Mouse (Mus musculus) cerebellum, adult (tissue): ENCODE data around the gene Tbkbp1.

Source experiments
- ATAC-seq: cut with Nextera tagmentation; 2 replicates; pipeline ENCODE4 v1.9.2; 2017; ENCODE audit warnings: mild to moderate bottlenecking, moderate library complexity, mixed read lengths; ENCODE audit not compliant: insufficient number of reproducible peaks, low FRiP score, low TSS enrichment

Gene Tbkbp1

GRCm38 (mm10) chr11:97160341-97160740 is 9.0 kb upstream of the Tbkbp1 start:
- no peak for ATAC-seq

- ATAC-seq: no peak
These were observed 5.7 kb upstream of the Tbkbp1 start for GRCm38 (mm10) chr11:97156999-97157398.

GRCm38 (mm10) chr11:97152662-97153287 is 1.5 kb upstream of the Tbkbp1 start:
- no peak for ATAC-seq

GRCm38 (mm10) chr11:97152023-97152426 is 730 bp upstream of the Tbkbp1 start:
- ATAC-seq: no peak

GRCm38 (mm10) chr11:97150411-97151330 is 624 bp downstream of the Tbkbp1 start:
- peak; percentile 57 for ATAC-seq

DNA sequence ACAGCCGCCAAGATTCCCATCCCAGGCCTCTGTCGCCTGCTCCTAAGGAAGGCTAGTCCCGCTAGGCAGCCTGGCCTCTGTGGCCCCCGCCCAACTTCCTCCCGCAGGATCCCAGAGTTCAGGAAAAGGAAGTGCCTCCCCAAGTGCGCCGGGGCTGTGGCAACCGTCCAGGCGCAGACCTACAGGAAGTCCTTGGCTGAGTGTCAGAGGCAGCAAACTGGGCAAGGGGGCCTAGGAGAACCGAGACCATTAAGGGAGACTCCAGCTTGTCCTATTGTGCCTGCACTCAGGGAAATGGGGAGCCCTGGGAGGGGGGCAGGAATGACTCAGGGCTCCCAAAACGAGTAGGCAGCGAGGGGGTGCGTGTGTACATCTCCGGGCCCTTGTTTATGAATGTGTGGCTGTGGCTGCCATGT is 1.3 kb downstream of the Tbkbp1 start:
- ATAC-seq: no peak

GRCm38 (mm10) chr11:97149026-97149425 is 2.3 kb downstream of the Tbkbp1 start:
- ATAC-seq: no peak

DNA sequence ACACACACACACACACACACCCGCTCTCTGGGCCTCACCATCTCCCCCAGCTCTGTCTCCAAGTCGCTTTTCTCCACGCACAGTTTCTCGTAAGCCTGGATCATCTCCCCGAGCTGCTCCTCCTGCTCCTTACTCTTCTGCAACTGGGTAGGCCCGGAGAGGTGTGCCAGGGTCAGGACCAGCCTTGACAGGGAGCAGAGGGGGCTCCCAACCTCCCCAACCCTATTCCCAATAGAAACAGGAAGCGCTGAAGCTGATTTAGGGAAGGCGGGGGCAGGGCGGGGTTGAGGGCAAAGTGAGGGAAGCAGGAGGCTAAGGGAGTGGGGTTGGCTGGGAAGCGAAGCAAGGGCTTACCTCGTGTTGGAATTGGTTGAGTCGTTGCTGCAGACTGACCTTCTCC is 2.7 kb downstream of the Tbkbp1 start:
- no peak for ATAC-seq

DNA sequence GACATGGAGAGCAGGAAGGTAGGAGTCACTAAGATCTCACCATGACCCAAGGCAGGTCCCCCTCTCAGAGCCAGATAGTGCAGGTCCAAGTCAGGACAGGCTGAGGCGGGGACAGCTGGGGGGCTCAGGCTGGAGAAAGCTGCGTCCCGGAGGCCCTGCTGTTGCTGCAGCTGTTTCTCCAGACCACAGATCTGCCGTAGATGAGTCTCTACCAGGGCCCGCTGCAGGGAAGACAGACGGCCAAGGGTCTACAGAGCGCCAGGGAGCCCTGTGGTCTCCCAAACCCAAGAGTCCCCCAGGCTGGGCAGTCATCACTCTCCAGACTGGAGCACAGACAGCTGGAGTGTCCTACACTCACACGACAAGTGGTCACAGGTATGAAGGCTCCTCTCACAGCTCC is 4.0 kb downstream of the Tbkbp1 start:
- ATAC-seq: no peak

DNA sequence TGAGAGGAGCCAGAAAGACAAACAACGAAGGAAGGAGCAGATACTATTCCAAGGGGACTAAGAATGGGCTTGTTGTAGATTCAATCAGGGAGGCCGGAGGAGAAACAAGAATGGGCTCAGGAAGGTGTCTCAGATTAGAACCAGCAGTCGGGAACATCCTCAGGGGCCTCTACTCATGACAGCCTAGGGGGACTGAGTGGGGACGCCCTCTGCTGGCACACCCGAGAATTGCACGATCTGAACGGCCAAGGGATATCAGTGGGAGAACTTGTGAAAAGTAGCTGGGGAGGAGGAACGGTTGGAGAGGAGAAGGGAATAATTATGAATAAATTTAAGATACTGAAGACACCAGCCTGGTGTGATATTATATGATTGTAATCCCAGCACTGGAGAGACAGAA is 4.6 kb downstream of the Tbkbp1 start:
- ATAC-seq: no peak

DNA sequence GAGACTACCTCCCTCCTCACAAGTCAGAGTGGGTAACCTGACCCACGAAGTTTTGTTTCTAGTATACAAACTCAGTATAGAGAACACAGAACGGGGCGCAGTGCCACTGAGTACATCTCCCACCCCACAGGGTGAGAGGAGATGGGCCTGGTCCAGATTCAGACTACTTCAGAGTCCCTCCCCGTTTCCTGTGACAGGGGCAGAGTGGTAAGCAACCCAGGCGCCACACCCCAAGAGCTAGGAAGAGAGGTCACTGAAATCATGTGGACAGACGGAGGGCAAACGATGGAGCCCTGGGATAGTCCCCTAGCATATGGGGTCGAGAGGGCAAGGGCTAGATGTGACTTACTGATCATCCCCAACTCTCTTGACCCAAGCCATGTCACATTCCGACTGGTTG is 5.3 kb downstream of the Tbkbp1 start:
- ATAC-seq: no peak

GRCm38 (mm10) chr11:97145320-97145719 is 6.0 kb downstream of the Tbkbp1 start:
- ATAC-seq: no peak

GRCm38 (mm10) chr11:97143196-97143900 is 7.9 kb downstream of the Tbkbp1 start:
- ATAC-seq: no peak

- no peak for ATAC-seq
These were observed 9.1 kb downstream of the Tbkbp1 start for GRCm38 (mm10) chr11:97142159-97142608.

DNA sequence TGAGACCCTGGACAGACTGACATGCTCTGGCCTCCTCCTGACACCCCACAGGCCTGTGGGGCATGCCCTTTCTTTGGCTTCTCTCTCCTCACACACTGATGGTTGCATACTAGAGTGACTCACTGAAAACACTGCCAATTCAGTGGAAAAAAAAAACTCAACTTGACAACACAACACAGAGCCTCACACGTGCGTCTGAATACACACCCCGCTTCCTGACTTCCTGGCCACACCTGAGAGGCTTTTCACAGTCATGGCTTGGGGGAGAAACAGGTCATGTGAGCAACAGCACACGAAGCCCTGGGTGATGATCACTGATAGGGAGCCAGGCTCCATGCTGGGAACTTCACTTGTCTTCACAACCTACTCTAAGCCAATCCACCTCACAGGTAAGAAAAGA is 10.5 kb downstream of the Tbkbp1 start:
- no peak for ATAC-seq

DNA sequence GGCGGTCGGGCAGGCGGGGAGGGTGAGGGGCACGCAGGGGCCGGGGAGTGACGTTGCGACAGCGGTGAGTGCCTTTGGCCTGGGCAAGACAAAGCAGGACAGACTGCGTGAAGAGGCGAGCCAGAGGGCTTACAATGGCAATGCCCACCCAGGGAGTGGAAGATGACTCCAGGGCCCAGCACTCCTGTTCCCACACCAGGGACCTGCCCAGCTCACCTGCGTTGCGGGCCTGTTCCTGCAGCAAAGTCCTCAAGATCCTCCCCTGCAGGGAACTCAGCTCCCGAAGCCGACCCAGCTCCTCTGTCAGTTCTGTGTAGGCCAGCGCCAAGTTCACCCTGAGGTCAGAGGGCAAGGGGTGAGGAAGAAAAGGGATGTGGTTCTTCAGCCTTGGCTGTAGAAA is 12.0 kb downstream of the Tbkbp1 start:
- no peak for ATAC-seq

- ATAC-seq: 0 out of 2 replicates have a peak, but pooled peaks have one; percentile 23
These were observed 12.6 kb downstream of the Tbkbp1 start for GRCm38 (mm10) chr11:97138554-97139226.

GRCm38 (mm10) chr11:97133270-97133669 is 18.0 kb downstream of the Tbkbp1 start:
- no peak for ATAC-seq

- ATAC-seq: no peak
These were observed 19.1 kb downstream of the Tbkbp1 start for GRCm38 (mm10) chr11:97132185-97132584.

- no peak for ATAC-seq
These were observed 19.6 kb downstream of the Tbkbp1 start for GRCm38 (mm10) chr11:97131683-97132082.
